Mouse (Mus musculus): ENCODE data around the gene Nup188. TPM values are rescaled to one million over a fixed set of nuclear protein-coding genes. Genes with fewer than 3 reads are reported as not detected.

Gene Nup188
- polyA plus RNA-seq, 1 experiment from 2014 or later = 19.7 TPM

- Histone ChIP-seq H3K36me3 (peaks cover 38% of the 10 kb centered on the region), H3K4me3 (no peak overlapping the region), H3K4me1 (replicated peaks) (peaks cover 8% of the 10 kb centered on the region), H3K9me3 (no peaks in the 10 kb centered on the region), H3K9ac (no peak overlapping the region), H3K27me3 (no peaks in the 10 kb centered on the region), H3K4me2 (no peak overlapping the region), H3K27ac (replicated peaks) (no peak overlapping the region)
- no peak for ATAC-seq (ENCODE audit: low read depth)
- WGBS = 89% methylated on average over 9 of the region's 9 CpGs
These were observed 100.7 kb downstream of the Nup188 start for GRCm38 (mm10) chr2:30386913-30387312.

GRCm38 (mm10) chr2:30389000-30389399 is 102.8 kb downstream of the Nup188 start:
- no peak overlapping the region for H3K27ac ChIP-seq (replicated peaks)
- no peak overlapping the region for H3K9ac ChIP-seq
- no peak overlapping the region for H3K4me2 ChIP-seq
- ATAC-seq (ENCODE audit: low read depth) = no peak
- no peaks in the 10 kb centered on the region for H3K27me3 ChIP-seq
- no peaks in the 10 kb centered on the region for H3K9me3 ChIP-seq
- peaks cover 17% of the 10 kb centered on the region for H3K36me3 ChIP-seq
- peaks cover 20% of the 10 kb centered on the region for H3K4me1 ChIP-seq (replicated peaks)
- WGBS = 86% methylated on average over 2 of the region's 2 CpGs
- H3K4me3 ChIP-seq = no peak overlapping the region

- peak within 1 kb of the TSS; percentile 97 for H3K4me2 ChIP-seq
- H3K4me3 ChIP-seq = peak within 1 kb of the TSS; percentile 63
- H3K9ac ChIP-seq = peak within 1 kb of the TSS; percentile 77
- no peaks in the 10 kb centered on the region for H3K27me3 ChIP-seq
- H3K9me3 ChIP-seq = no peaks in the 10 kb centered on the region
- peaks cover 16% of the 10 kb centered on the region for H3K36me3 ChIP-seq
- peaks cover 24% of the 10 kb centered on the region for H3K4me1 ChIP-seq (replicated peaks)
- peak; percentile 99 for ATAC-seq (ENCODE audit: low read depth)
- H3K27ac ChIP-seq (replicated peaks) = peak within 1 kb of the TSS; percentile 94
- WGBS = under 1% methylated on average over 40 of the region's 40 CpGs
These were observed 105.9 kb downstream of the Nup188 start, which contains the start of gene Dolpp1 for GRCm38 (mm10) chr2:30392114-30392576. Gene Dolpp1, plus strand, starts transcription at chr2:30392254.

GRCm38 (mm10) chr2:30392577-30393369 is 106.6 kb downstream of the Nup188 start:
- under 1% methylated on average over 40 of the region's 54 CpGs for WGBS
- H3K27me3 ChIP-seq = no peaks in the 10 kb centered on the region
- peaks cover 24% of the 10 kb centered on the region for H3K4me1 ChIP-seq (replicated peaks)
- peak overlapping the region; percentile 94 for H3K27ac ChIP-seq (replicated peaks)
- H3K9me3 ChIP-seq = no peaks in the 10 kb centered on the region
- H3K4me2 ChIP-seq = peak overlapping the region; percentile 97
- ATAC-seq (ENCODE audit: low read depth) = peak; percentile 85
- H3K36me3 ChIP-seq = peaks cover 22% of the 10 kb centered on the region
- peak overlapping the region; percentile 77 for H3K9ac ChIP-seq
- peak overlapping the region; percentile 63 for H3K4me3 ChIP-seq

- Histone ChIP-seq H3K27ac (replicated peaks) (peak overlapping the region; percentile 94), H3K36me3 (peaks cover 28% of the 10 kb centered on the region), H3K9ac (peak overlapping the region; percentile 77), H3K4me2 (peak overlapping the region; percentile 97), H3K4me3 (peak overlapping the region; percentile 63), H3K9me3 (no peaks in the 10 kb centered on the region), H3K4me1 (replicated peaks) (peaks cover 24% of the 10 kb centered on the region), H3K27me3 (no peaks in the 10 kb centered on the region)
- 75% methylated on average over 1 of the region's 1 CpGs for WGBS
- no peak for ATAC-seq (ENCODE audit: low read depth)
These were observed 107.1 kb downstream of the Nup188 start for GRCm38 (mm10) chr2:30393370-30393656.

Small RNA genes within 50 kb of the gene (microRNA-seq; reads per million reads assigned to microRNA genes)
- gene Gm47292 = not detected

Other genes starting within 250 kb of the Nup188 start
- 49.6 and 53.5 TPM in 2 replicates for gene Wdr34, start 237.5 kb upstream of the Nup188 start, polyA plus RNA-seq (2015; fragmentation: Nextera tagmentation; extraction: Ambion mirVana)
- gene Set, start 229.0 kb upstream of the Nup188 start, polyA plus RNA-seq (2015; fragmentation: Nextera tagmentation; extraction: Ambion mirVana) = 338 and 380 TPM in 2 replicates
- 1.8 and 2.7 TPM in 2 replicates for gene Pkn3, start 208.7 kb upstream of the Nup188 start, polyA plus RNA-seq (2015; fragmentation: Nextera tagmentation; extraction: Ambion mirVana)
- gene Zdhhc12, start 192.7 kb upstream of the Nup188 start, polyA plus RNA-seq (2015; fragmentation: Nextera tagmentation; extraction: Ambion mirVana) = 26.5 and 32.5 TPM in 2 replicates
- gene Zer1, start 161.8 kb upstream of the Nup188 start, polyA plus RNA-seq (2015; fragmentation: Nextera tagmentation; extraction: Ambion mirVana) = 11.8 and 12.8 TPM in 2 replicates
- gene Tbc1d13, start 152.7 kb upstream of the Nup188 start, polyA plus RNA-seq (2015; fragmentation: Nextera tagmentation; extraction: Ambion mirVana) = 9.4 and 11.7 TPM in 2 replicates
- gene Endog, start 114.9 kb upstream of the Nup188 start, polyA plus RNA-seq (2015; fragmentation: Nextera tagmentation; extraction: Ambion mirVana) = 15.6 and 17.3 TPM in 2 replicates
- 59.0 and 61.0 TPM in 2 replicates for gene Spout1, start 107.9 kb upstream of the Nup188 start, polyA plus RNA-seq (2015; fragmentation: Nextera tagmentation; extraction: Ambion mirVana)
- 13.1 and 13.3 TPM in 2 replicates for gene Kyat1, start 80.5 kb upstream of the Nup188 start, polyA plus RNA-seq (2015; fragmentation: Nextera tagmentation; extraction: Ambion mirVana)
- gene Lrrc8a, start 48.7 kb upstream of the Nup188 start, polyA plus RNA-seq (2015; fragmentation: Nextera tagmentation; extraction: Ambion mirVana) = 50.7 and 54.8 TPM in 2 replicates
- gene Gm28035, start 45.8 kb upstream of the Nup188 start, polyA plus RNA-seq (2015; fragmentation: Nextera tagmentation; extraction: Ambion mirVana) = 0.23 and 0.24 TPM in 2 replicates
- gene Phyhd1, start 20.2 kb upstream of the Nup188 start, polyA plus RNA-seq (2015; fragmentation: Nextera tagmentation; extraction: Ambion mirVana) = 4.3 and 4.8 TPM in 2 replicates
- not detected in 2 replicates for gene Gm28038, start 5.4 kb upstream of the Nup188 start, polyA plus RNA-seq (2015; fragmentation: Nextera tagmentation; extraction: Ambion mirVana)
- gene Dolk, start 63 bp upstream of the Nup188 start, polyA plus RNA-seq (2015; fragmentation: Nextera tagmentation; extraction: Ambion mirVana) = 33.1 and 35.6 TPM in 2 replicates
- 131 and 147 TPM in 2 replicates for gene Sh3glb2, start 72.9 kb downstream of the Nup188 start, polyA plus RNA-seq (2015; fragmentation: Nextera tagmentation; extraction: Ambion mirVana)
- 26.0 and 26.3 TPM in 2 replicates for gene Miga2, start 77.8 kb downstream of the Nup188 start, polyA plus RNA-seq (2015; fragmentation: Nextera tagmentation; extraction: Ambion mirVana)
- gene Dolpp1, start 105.9 kb downstream of the Nup188 start, polyA plus RNA-seq (2015; fragmentation: Nextera tagmentation; extraction: Ambion mirVana) = 51.4 and 52.0 TPM in 2 replicates
- gene Crat, start 129.4 kb downstream of the Nup188 start, polyA plus RNA-seq (2015; fragmentation: Nextera tagmentation; extraction: Ambion mirVana) = 22.2 and 23.0 TPM in 2 replicates
- 124 and 126 TPM in 2 replicates for gene Ptpa, start 129.6 kb downstream of the Nup188 start, polyA plus RNA-seq (2015; fragmentation: Nextera tagmentation; extraction: Ambion mirVana)
- gene Ier5l, start 187.8 kb downstream of the Nup188 start, polyA plus RNA-seq (2015; fragmentation: Nextera tagmentation; extraction: Ambion mirVana) = 2.1 and 3.1 TPM in 2 replicates